Mouse (Mus musculus) fibroblast of lung, adult 2 months (primary cell): Measurements from ENCODE around the gene Sct.
"Not testable (repeated sequence)": the region's sequence is repeated elsewhere in the genome, so short reads cannot be mapped to it uniquely, and the experiment has no call there.

Experiments used
- DNase-seq: peaks from one replicate; pipeline ENCODE4 v3.0.0-alpha.2; 2011; ENCODE audit warnings: low read depth

The Sct gene

DNA sequence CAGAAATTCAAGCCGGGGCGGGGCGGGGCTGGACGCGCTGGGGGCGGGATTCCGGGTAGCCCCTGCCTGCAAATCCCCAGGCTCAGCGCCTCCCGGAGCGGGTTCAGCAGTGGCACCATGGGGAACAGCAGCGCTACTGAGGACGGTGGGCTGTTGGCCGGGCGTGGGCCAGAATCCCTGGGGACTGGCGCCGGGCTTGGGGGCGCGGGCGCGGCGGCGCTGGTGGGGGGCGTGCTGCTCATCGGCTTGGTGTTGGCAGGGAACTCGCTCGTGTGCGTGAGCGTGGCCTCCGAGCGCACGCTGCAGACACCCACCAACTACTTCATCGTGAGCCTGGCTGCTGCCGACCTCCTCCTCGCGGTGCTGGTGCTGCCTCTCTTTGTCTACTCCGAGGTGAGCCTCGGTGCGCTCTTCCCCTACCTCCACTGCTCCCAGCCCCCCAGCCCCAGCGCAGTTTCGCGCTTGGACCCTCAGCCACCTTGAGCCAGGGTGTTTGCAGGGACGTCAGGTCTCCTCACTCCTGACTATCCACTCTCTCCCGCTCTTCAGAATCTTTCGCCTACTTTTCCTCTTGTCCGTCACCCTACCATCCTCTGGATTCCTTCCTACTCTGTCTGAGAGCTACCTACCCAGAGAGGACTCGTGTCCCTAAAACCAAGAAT lies 13.1 kb upstream of the Sct start, which contains the start of gene Drd4:
Gene Drd4, plus strand, starts transcription at position 86 of the 662 bp plus-strand sequence.
- DNase-seq: no peak

DNA sequence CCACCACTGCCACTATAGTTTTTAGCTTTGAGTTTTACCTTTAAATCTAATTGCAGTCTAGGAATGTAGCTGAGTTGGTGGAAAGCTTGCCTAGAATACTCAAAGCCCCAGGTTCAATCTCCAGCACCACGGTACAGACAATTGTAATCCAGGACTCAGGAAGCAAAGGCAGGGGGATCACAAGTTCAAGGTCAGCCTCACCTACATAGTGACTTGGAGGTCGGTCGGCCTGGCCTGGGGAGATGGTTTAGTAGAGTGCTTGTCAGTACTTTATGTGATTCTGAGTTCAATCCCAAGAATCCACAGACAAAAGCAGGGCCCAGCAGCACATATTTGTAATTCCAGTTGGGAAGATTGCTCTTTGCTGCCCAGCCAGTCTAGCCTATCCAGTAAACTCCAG lies 9.1 kb upstream of the Sct start:
- no peak for DNase-seq

DNA sequence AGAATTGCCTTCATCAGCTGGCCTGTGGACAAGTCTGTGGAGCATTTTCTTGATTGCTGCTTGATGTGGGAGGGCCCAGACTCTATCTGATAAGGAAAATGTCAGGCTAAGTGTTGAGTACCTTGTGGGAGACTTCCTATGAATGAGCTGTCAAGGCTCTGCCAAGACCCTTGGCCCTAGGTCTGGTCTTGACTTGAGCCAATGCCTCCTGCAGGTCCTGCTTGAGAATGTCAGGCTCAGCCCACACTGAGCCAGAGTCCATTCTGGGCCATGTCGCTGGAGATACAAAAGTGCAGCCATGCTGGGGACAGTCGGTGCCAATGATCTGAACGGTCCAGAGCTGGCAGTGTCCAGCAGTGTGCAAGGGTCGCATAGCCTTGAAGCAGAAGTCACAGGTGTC lies 3.8 kb upstream of the Sct start:
- DNase-seq: no peak

DNA sequence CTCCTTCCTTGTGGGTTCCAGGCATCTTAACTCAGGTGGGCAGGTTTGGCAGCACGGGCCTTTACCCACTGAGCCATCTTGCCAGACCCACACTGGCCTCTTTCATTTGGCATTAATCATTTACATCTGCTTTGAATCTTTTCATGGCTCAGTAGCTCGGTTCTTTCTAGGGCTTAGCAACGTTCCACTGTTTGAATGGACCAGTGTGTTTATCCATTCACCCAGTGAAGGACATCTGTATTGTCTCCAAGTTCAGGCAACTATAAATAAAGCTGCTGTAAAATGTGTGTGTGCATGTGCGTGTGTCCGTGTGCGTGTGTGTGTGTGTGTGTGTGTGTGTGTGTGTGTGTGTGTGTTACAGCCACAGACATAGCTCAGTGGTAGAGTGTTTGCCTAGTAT lies 2.5 kb upstream of the Sct start:
- DNase-seq: no peak

DNA sequence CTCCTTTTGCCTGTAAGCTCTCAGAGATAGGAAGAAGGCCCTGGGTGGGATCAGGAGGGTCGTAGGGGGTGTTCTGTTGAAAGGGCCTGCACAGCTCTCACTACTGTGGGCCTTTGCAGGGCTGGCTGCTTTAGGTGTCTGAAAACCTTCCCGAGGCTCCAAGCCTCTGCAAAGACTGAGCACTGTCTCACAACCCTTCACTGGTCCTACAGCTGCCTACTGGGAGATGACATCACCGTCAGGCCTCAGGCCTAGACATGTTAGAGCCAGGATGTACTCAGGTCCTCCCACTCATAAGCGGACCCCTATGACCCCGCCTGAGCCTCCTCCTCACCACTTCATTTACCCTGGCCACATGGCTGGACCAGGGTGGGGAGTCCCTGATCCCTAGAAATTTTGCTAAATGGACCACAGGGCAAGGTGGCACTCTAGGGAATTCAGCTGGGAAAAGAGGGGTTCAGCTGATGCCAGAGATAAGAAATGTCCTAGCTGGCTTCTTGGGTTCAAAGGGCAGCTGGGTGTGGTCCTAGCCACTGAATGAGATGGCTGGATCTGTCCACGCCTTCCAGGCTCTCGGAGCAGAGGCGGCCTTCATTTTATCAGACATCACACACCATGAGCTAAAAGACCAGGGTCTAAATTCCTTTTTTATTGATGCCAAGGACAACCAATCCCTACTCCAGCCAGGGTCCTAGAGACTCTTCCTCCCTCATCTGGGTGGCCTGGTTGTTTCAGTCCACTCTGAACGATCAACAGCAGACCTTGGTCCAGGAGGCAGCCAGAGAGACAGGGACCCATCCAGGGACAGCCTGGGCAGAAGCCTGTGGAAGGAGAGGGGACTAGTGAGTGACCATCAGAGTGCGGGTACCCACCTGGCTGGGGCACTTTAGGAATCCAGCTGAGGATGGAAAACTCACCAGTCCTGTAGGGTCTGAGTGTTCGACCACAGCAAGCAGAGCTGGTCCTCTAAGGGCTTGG lies 943 bp downstream of the Sct start:
- DNase-seq: no peak

DNA sequence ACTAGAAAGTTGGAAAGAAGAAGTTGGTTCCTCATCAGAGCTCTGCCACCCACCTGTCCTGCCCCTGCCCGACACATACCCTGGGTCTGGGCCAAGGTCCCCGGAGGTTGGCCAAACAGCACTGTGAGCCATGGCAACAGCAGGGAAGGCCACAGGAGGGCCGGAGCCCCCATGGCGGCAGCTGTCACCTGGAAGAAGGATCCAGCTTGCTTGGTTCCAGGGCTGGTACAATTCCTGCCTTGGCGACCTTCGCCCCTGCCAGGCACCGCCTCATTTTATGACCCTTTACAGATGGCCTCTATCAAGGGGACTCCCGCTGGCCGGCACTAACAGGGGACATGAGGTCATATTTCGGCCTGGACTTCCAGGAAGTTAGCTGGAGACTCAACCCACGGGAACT lies 2.4 kb downstream of the Sct start, which contains the start of gene Cdhr5:
Gene Cdhr5, minus strand, starts transcription at position 241 of the 400 bp plus-strand sequence.
- no peak for DNase-seq

DNA sequence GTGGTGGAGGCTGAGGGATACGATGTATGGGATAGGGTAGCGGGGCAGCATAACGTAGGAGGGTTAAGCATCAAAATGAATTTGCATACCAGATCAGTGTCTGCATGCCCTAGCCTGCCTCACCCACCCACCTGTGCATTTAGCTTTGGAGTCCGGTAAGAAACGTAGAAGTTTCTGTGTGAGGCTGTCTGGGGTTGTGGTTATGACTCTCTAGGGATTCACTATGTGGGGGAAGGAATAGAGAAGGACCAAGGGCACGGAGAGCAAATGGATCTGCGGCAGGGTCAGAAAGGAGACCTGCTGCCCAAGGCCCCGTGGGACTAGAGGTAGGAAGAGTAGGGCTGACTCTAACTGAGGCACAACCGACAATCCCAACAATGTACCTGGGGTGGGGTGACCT lies 3.6 kb downstream of the Sct start:
- no peak for DNase-seq

DNA sequence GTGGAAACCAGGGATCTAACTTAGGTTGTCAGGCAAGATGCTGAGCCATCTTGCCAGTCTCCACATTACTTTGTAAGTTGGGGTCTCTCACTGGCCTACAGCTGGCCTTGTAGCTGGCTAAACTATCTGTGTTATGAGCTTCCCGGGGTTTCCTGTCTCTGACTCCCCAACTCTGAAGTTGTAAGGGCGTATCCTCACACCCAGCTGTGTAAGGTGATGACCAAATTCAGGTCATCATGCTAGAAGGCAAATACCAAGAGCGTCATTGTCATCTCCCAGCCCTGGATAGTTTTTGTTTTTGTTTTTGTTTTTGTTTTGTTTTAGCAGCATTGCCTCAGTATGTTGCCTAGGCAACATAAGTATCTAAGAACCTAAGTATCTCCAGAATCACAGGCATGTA lies 8.3 kb downstream of the Sct start:
- no peak for DNase-seq

DNA sequence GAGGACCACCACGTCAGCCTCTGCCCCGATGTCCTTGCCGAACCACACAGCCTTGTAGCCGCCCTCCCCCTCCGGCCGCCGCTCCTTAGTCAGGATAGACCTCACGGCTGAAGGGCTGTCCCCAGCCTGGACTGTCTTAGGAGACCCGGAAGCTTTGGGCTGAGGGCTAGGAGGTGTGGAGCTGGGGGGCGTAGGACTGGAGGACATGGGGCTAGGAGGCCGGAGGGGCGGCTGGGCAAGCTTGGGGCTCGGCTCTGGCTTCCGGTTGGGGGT lies 9.7 kb downstream of the Sct start:
- no peak for DNase-seq

DNA sequence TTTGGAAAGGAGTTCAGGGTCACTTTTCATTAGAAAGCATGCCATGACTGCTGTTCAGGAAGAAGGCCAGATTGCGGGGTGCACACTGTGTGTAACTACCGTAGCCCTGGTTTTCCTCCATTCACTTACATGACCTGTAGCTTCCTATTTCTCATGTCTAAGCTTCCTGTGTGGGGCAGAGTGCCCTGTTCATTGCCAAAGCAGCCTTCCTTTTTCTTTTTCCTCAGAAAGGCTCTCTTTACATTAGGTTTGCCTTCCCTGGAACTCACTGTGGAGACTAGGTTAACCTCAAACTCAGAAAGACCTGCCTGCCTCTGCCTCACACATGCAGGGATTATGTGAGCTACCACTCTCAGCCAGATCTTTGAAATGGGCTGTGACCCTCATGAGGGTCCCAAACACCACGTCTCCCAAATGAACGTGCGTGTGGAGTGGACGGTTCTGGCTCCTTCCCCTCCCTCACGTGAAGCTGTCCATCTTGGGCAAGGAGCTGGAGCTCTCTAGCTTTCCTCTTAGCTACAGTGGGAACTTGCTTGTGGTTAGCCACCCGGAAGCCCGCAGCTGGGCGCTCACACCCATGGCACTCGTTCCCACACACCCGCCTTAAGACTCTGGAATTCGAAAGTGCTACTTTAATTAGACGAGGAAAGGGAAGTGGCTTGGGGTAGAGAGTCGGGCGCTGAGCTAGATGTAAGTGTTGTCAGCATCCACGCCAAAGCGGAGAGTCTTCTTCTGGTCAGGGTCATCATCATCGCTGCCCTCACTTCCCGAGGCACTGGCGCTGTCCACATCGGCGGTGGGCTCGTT lies 10.3 kb downstream of the Sct start:
- no peak for DNase-seq

DNA sequence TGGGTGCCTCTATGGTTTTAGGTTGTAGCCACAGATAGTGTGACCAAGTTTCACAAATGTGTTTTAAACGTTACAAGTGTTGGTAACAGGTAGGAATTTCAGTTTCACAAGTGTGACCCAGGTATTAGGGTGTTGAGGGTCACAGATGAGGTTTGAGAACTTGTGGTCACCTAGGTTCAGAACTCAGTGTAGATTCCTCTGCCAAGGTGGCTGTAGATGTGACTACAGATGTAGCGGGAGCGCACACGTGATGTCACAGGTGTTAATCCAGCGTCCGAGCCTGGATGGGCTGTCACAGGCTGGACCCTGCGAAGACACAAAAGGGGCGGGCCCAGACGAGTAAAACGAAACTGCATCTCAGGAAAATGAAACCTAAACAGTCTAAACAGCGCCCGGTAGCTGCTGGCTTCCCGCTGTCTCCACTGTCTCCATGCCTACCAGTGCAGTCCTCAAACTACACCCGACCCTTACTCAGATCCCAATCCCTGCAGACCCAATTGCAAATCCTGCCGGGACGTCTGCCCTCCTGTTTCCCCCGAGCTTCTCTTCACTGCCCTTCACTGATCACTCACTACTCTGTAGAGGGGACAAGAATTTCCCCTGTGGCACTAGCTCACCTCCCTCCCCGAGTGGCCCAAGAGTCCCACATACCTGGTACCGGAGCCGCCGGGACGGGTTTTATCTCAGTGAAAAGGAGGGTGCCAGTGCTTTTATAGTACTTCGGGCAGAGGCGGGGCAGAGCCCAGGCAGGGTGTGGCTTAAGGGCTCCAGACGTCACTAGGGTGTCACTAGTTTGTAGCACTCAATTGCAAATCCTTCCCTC lies 13.0 kb downstream of the Sct start, which contains the start of gene Irf7:
Gene Irf7, minus strand, starts transcription at position 743 of the 823 bp plus-strand sequence.
- DNase-seq: peak; percentile 24

DNA sequence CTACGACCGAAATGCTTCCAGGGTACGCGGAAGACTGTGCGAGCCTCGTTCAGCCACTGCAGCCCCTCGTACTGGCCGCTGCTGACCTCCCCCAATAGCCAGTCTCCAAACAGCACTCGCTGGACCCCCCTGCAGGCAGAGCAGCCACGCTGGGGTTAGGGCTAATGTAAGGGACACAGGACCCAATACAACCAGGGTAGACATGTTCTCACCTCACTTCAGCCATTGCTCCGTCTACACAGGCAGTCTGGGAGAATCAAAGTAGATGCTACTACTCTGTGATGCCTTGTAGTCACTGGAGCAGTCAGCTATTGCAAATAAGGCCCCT lies 13.6 kb downstream of the Sct start:
- DNase-seq: no peak

DNA sequence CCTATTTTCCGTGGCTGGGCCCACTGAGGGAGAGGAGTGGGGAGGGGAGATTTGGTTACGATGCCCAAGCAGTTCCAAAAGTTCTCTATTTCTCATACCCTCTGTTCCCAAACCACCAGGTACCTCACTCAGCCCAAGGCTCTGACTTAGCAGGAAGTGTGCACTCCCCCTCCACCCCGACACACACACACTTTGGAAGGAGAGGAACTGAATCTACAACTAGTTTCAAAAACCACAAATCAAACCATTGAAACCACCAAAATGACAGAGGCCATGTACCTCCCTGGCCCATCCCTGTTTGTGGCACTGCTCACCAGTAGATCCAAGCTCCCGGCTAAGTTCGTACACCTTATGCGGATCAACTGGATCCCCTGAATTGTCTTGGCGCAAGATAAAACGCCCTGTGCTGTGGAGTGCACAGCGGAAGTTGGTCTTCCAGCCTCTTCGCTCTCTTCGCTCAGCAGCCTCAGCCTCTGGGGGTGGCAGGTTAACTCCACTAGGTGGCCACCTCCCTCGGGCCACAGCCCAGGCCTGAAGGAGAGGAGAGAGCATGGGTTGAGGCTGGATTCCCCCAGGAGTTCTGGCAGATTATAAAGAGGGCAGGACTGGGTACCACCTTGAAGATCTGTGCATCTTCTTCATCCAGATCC lies 14.0 kb downstream of the Sct start:
- DNase-seq: no peak

DNA sequence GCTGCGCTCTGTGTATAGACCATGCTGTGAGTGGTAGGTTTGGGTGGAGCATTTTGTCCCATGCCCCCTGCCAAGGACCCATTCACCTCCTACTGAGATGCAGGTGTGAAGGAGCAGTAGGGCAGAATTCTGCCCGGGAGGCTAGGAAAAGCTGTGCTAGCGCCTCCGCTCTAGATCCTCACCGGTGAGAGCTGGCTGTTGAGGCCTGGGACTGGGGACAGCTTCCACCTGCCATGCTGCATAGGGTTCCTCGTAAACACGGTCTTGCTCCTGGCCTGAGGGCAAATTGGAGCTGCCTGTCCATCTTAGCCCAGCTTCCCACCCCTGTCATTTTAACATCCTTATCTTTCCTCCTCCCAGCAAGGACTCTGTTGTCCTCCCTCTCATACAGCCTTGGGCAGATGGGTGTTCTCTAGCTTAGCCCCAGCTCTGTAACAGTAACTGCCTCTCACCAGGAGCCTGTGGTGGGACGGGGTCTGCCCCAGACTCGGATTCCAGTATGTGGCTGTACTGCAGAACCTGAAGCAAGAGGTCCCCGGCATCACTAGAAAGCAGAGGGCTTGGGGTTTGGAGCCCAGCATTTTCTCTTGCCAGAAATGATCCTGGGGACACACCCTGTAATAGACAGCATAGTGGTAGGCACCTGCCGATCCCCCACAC lies 14.8 kb downstream of the Sct start:
- no peak for DNase-seq

DNA sequence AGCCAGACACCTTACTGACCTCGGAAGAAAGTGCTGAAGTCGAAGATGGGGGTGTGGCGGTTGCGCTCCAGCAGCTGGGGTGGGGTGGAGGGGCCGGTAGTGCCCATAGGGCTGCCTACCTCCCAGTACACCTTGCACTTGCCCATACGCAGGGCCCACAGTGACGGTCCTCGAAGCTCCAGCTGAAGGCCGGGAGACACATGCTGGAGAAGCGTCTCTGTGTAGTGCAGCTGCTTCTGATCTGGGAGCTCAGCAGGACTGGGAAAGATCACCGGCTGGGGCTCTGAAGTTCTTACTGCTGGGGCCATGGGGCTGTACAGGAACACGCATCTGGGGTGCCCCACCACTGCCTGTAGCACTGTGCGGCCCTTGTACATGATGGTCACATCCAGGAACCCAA lies 15.3 kb downstream of the Sct start:
- DNase-seq: no peak

DNA sequence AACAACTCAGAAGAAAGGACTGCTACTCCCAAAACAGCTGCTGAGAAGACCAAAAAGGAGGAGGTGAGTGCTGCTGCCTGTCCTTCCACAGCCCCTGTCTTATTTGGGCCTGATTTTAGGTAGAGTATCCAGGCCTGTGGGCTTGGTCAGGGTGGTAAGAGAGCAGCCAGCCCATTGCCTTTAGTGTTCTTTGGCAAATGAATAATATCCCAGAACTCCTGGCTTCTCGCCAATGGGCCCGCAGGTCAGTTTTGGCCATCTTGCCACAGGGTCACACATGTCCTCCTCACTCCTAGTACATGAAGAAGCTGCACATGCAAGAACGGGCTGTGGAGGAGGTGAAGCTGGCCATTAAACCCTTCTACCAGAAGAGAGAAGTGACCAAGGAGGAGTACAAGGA lies 17.5 kb downstream of the Sct start:
- DNase-seq: no peak

DNA sequence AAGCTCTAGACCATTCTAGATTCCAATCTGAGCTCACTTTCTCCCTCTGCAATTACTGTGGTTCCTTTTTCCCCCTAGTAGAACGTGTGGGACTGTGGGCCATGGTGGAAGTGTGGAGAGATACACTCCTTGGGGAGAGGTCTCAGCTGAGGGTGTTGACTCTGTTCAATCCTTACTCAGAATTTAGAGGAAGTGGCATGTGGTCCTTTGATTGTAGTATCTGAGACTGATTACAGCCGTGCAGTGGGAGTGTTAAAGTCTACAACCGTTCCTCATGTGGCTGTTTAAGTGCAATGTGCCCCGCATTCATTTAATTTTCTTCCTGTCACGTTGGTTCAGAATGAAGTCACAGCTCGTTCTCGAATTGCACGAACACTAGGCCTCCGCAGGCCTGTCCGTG lies 22.8 kb downstream of the Sct start:
- DNase-seq: no peak

DNA sequence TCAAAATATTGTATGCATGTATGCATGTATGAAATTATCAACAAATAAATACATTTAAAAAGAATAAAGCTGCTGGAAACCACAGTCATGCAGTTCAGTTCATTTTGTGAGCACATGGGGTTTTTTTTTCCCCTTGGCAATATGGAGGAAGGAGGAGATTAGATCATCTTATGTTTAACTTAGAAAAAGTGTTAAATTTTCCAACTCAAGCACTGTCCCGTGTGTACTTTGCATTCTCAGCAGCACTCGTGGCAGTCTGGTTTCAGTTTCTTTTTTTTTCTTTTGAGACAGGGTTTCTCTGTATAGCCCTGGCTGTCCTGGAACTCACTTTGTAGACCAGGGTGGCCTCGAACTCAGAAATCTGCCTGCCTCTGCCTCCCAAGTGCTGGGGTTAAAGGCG lies 28.4 kb downstream of the Sct start:
- DNase-seq: not testable (repeated sequence)

DNA sequence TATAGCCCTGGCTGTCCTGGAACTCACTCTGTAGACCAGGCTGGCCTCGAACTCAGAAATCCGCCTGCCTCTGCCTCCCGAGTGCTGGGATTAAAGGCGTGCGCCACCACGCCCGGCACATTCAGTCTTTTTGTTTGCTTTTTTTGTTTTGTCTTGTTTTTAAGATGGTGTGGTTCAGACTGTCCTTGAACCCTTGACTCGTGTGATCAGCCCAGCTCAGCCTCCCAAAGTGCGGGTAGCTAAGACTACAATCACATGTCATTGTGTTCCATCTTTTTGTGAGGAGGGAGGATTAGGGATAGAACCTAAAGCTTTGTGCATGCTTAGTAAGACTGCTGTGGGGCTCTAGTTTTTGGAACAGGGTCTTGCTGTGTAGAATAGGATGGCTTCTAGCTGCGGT lies 47.4 kb downstream of the Sct start:
- no peak for DNase-seq

DNA sequence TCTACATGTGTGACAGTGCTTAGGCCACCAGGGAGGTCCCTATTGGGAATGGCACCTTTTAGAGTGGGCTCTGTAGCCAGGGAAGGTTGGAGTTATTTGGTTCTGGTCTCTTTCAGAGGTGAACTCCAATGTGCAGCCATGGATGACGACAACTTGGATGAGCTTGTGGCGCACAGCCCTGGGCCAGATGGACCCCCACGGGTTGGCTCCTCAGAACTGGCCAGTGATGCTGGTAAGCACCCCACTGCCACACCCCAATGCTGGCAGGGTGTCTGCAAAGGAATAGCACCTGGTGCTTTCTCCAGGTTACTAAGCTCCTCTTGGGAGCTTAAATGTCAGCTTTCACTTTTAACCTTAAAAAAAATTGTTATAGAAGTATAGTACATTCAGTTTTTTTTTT lies 47.8 kb downstream of the Sct start:
- no peak for DNase-seq

DNA sequence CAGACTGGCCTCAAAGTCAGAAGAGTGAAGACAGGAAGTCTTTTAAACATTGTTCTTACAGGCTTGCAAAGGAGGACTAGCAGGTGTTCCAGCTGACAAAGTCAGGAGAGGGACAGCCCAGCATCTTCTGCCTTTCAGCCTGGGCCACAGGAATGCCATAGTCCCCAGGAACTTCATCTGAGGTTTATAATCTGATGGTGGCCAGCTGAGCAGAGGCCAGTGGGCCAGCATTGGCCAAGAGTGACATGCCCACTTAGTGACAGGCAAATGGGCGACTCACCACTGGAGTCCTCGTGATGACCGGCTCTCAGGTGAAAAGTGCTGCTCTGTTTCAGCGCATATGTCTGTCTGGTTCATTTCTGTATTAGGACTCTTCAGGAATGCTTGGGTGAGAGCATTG lies 48.4 kb downstream of the Sct start:
- no peak for DNase-seq
